Mouse (Mus musculus): Measurements from ENCODE around the gene Eps8. TPM values are rescaled to one million over a fixed set of nuclear protein-coding genes. Genes with fewer than 3 reads are reported as not detected.
A peak's percentile ranks its signal among the peaks of the same experiment; 100 is the strongest.
"Not testable (repeated sequence)": the region's sequence is repeated elsewhere in the genome, so short reads cannot be mapped to it uniquely, and the experiment has no call there.

The Eps8 gene
- total RNA-seq, 2 experiments from 2014 or later = 32.2 to 39.2 TPM

DNA sequence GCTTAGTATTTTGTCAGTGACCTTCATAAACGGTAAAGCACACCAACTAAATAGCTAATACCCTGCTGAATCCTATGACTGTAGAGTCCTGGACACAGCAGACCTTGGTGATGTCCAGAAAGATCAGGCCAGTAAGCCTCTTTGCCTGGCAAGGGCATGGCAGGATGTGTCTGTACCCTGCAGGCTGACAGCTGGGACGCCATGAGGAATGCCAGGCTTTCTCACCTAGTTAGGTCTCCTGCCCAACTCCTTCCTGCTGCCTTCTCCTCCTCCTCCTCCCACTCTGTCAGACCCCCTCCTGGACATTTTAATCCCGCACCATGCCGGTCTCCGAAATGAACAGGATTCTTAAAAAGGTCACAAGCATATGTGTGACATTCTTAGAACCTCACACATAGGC, 190.9 kb downstream of the Eps8 start:
- DNase-seq (ENCODE audit: low spot score in 2 of 2) = no peak
- intact Hi-C loops (cut with DNase I) = no loop called here

- DNase-seq (ENCODE audit: low spot score in 2 of 2) = no peak
- intact Hi-C loops (cut with DNase I) = loop anchor here (5.0 kb wide), 2 partner anchors 189 to 204 kb away; no protein-coding TSS in a partner anchor
These were observed 196.5 kb downstream of the Eps8 start for GRCm38 (mm10) chr6:137458136-137458535.

DNA sequence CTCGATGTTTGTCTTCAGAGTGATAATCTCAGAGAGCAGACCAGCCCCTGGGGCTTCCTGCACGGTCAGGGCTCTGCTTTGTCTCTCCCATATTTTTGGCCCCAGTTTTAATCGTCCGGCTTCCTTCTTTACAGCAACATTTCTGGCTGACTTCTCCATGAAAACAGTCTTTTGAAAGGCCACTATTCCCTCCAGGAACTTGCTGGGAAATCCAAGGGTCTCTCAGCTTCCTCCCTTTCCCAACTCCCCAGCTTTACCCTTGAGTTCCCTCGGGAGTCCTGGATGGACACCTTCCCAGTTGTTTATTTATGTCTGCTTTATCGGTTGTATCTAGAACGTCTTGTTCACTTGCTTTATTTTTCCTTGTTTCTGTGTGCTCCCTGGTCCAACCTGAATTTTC, 197.5 kb downstream of the Eps8 start:
- intact Hi-C loops (cut with DNase I) = loop anchor here (1.0 to 5.0 kb wide), 3 partner anchors 40 to 205 kb away; no protein-coding TSS in a partner anchor

GRCm38 (mm10) chr6:137456064-137456463, 198.6 kb downstream of the Eps8 start:
- intact Hi-C loops (cut with DNase I) = loop anchor here (5.0 kb wide), 2 partner anchors 191 to 206 kb away; no protein-coding TSS in a partner anchor
- DNase-seq (ENCODE audit: low spot score in 2 of 2) = no peak

More for the DNA sequence above, 197.5 kb downstream of the Eps8 start:
- no peak for DNase-seq (ENCODE audit: low spot score in 2 of 2)

- DNase-seq (ENCODE audit: low spot score in 2 of 2) = peak in 1 of 2 experiments; percentile 13
- intact Hi-C loops (cut with DNase I) = loop anchor here (1.0 to 5.0 kb wide), 3 partner anchors 192 to 269 kb away; no protein-coding TSS in a partner anchor
These were observed 199.1 kb downstream of the Eps8 start for GRCm38 (mm10) chr6:137455537-137456041.

- intact Hi-C loops (cut with DNase I); DNase-seq (ENCODE audit: low spot score in 2 of 2): not testable (repeated sequence)
These were observed 208.6 kb downstream of the Eps8 start for GRCm38 (mm10) chr6:137446116-137446515.

GRCm38 (mm10) chr6:137443089-137443488, 211.6 kb downstream of the Eps8 start:
- intact Hi-C loops (cut with DNase I) = no loop called here

DNA sequence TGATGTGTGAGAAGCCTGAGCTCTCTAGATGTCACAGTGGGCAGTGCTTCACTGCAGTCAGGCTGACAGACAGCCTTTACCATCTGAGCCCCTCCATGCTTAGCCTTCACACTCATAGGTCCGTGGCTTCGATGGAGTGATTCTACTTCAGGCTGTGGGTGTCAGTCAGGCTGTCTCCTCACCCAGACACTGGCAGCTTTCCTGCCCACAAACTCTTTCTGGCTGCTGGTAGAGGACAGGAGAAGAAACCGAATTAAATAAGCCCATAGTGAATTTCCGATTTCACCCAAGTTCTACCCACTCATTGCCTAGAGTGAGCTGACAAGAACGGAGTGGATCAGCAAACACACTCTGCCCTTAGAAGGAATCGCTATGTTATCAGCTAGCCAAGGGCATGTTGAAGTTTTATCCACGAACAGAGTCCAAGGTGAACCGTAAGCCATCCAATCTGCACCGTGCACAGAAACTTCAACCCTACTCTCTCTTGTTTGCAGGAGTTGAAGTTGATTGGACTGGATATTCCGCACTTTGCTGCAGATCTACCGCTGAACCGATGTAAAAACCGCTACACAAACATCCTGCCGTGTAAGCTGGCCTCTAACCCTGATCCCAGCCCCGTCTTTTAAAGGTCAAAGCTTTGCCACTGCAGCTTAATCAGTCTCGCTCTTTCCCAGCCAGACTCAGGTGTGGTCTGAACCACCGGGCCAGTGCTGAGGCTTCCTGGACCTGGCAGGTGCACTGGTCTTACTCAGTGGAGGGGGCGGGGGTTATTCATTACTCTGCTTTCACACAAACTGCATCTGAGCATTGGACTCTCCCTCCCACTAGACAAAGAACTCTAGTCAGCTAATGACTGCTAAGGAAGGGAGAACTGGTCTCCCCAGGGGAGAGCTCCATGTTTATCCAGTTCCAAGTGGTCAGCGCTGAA, 213.9 kb downstream of the Eps8 start:
- intact Hi-C loops (cut with DNase I) = no loop called here

More at GRCm38 (mm10) chr6:137443089-137443488, 211.6 kb downstream of the Eps8 start:
- DNase-seq (ENCODE audit: low spot score in 2 of 2) = no peak

GRCm38 (mm10) chr6:137437902-137438580, 216.6 kb downstream of the Eps8 start:
- intact Hi-C loops (cut with DNase I) = no loop called here
- no peak for DNase-seq (ENCODE audit: low spot score in 2 of 2)

More for the DNA sequence above, 213.9 kb downstream of the Eps8 start:
- DNase-seq (ENCODE audit: low spot score in 2 of 2) = peak; percentile 25 to 29

DNA sequence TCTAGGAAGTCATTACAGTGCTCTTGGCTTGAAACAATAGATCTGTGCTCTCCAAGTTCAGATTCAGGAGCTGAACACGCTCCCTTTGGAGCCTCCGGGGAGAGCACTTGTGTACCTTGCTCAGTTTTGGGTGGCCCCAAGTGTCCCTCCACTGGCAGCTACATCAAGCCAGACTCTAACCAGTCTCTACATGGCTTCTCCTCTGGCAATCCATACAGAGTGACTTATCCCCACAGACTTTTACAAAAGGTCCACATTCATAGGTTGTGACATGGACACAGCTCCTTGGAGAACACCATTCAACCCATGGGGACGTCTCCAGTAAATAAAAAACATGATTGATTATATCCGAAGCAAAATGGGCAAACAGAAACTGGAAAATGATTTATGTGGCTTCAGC, 217.2 kb downstream of the Eps8 start:
- intact Hi-C loops (cut with DNase I) = no loop called here
- DNase-seq (ENCODE audit: low spot score in 2 of 2) = no peak

DNA sequence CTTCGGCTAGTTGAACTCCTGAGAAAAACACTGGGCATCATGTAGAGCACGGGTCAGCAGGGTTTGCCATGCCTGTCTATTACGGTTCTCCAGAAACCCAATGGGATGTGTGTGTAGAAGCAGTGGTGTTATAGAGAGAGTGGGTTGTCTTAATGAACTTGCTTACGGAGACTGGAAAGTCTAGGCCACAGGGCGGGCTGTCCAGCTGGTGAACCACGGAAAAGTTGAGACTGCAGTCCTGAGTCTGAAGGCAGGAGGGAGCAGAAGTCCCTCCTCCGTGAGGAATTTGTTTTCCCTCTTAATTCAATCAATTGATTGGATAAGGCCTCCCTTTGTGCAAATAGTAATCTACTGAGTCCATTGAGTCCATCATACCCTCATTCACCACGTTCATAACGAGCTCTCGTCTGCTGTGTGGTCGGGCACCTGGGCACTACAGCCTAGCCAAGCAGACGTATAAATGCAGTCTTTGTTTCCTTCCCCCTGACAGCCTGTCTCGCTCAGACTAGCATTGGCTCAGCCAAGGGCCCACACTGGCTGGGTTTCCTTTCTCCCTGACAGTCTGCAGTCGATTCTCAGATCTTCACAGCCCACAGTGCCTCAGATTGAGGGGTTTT, 221.0 kb downstream of the Eps8 start:
- DNase-seq (ENCODE audit: low spot score in 2 of 2) = no peak
- intact Hi-C loops (cut with DNase I) = no loop called here

Other genes with a start within 250 kb of the Eps8 start
- gene Strap, start 80.2 kb upstream of the Eps8 start, total RNA-seq (2021) = 100 to 1,000 TPM; 103 to 113 TPM
- 1 to 10 TPM; 3.6 to 4.4 TPM for gene Dera, start 99.7 kb upstream of the Eps8 start, total RNA-seq (2021)

Measured in left cerebral cortex, postnatal 36 days (tissue).